Comparison of ENCODE assay signal across 20 mouse cellular contexts in genomic region chr12:91702829-91703228, GRCm38 (mm10).
"Had no signal": no experiment of that assay in that cellular context is flagged by ENCODE, and none has a peak within 500 bp of the region (broad histone marks: within the 10 kb centered on the region; RNA-seq: fewer than 3 reads in every experiment).

No protein-coding gene starts in this region.

- H3K36me3 ChIP-seq: heart, embryonic 13.5 days; heart, embryonic 15.5 days; hindbrain, embryonic 13.5 days; hindbrain, embryonic 15.5 days; kidney, embryonic 15.5 days; limb, embryonic 13.5 days; limb, embryonic 15.5 days had no signal

- H3K27me3 ChIP-seq: heart, embryonic 13.5 days; heart, embryonic 15.5 days; hindbrain, embryonic 13.5 days; hindbrain, embryonic 15.5 days; kidney, embryonic 15.5 days; limb, embryonic 13.5 days; limb, embryonic 15.5 days; liver, embryonic 12.5 days had no signal

- H3K4me3 ChIP-seq: gastrocnemius, adult 2 months; heart, adult 2 months; heart, embryonic 13.5 days; heart, embryonic 15.5 days; hindbrain, embryonic 13.5 days; hindbrain, embryonic 15.5 days; kidney, embryonic 15.5 days; layer of hippocampus, adult 2 months; limb, embryonic 13.5 days; limb, embryonic 15.5 days; liver, embryonic 12.5 days had no signal

- H3K27ac ChIP-seq: heart, adult 2 months; heart, embryonic 13.5 days; heart, embryonic 15.5 days; hindbrain, embryonic 13.5 days; hindbrain, embryonic 15.5 days; hindbrain, postnatal 0 days; kidney, embryonic 15.5 days; kidney, postnatal 0 days; layer of hippocampus, adult 2 months; limb, embryonic 13.5 days; limb, embryonic 15.5 days; liver, embryonic 12.5 days; liver, embryonic 14.5 days had no signal

- DNase-seq: gastrocnemius, postnatal 25 days; heart, adult 11 months; heart, adult 2 months; heart, postnatal 14 days; heart, postnatal 36 days; layer of hippocampus, postnatal 36 days; left cerebral cortex, postnatal 4 days had no signal

- H3K9ac ChIP-seq: heart, embryonic 13.5 days; heart, embryonic 15.5 days; hindbrain, embryonic 13.5 days; hindbrain, embryonic 15.5 days; kidney, embryonic 15.5 days; limb, embryonic 13.5 days; limb, embryonic 15.5 days; liver, embryonic 12.5 days; liver, embryonic 14.5 days had no signal

- H3K4me1 ChIP-seq: hindbrain, embryonic 15.5 days; kidney, embryonic 15.5 days had no signal

- H3K9me3 ChIP-seq: heart, embryonic 13.5 days; heart, embryonic 15.5 days; hindbrain, embryonic 13.5 days; hindbrain, embryonic 15.5 days; kidney, embryonic 15.5 days; limb, embryonic 13.5 days; limb, embryonic 15.5 days; liver, embryonic 12.5 days had no signal
